Mouse (Mus musculus) megakaryocyte, embryonic 14.5 days (primary cell): ENCODE measurements around the gene Ypel3. TPM values are rescaled to one million over a fixed set of nuclear protein-coding genes. Genes with fewer than 3 reads are reported as not detected.

ENCODE experiments used
- H3K27me3 ChIP-seq: replicated peaks from 2 replicates; pipeline ENCODE3; 2012; ENCODE audit warnings: inconsistent platforms
- H3K36me3 ChIP-seq: replicated peaks from 2 replicates; pipeline ENCODE3; 2012; ENCODE audit warnings: low read length, inconsistent platforms, mixed read lengths
- H3K4me1 ChIP-seq: 2 replicates; pipeline ENCODE4 v1.6.1; 2012; ENCODE audit warnings: inconsistent platforms
- H3K4me3 ChIP-seq: replicated peaks from 2 replicates; pipeline ENCODE3; 2012; ENCODE audit warnings: moderate library complexity, mild to moderate bottlenecking, inconsistent platforms
- H3K9me3 ChIP-seq: 2 replicates; pipeline ENCODE4 v1.6.1; 2012; ENCODE audit warnings: inconsistent platforms
- FLI1 ChIP-seq: IDR thresholded peaks from 2 replicates; pipeline ENCODE4 v1.6.1; 2012; ENCODE audit warnings: low read length, inconsistent platforms, mixed read lengths
- GATA1 ChIP-seq: IDR thresholded peaks from 3 replicates; pipeline ENCODE4 v1.6.1; 2012; ENCODE audit warnings: mixed read lengths, low read length, inconsistent platforms, borderline replicate concordance
- polyA plus RNA-seq: library from polyadenylated mRNA; stranded (reverse); fragments of >175 nt; gene quantifications from 2 replicates; pipeline ENCODE4 v1.2.3, GENCODE M21; 2012; ENCODE audit warnings: low replicate concordance; ENCODE audit not compliant: insufficient read depth

Gene Ypel3
- polyA plus RNA-seq, 1 experiment, result 284 TPM

GRCm38 (mm10) chr7:126825952-126826351 is 49.2 kb downstream of the Ypel3 start:
- H3K9me3 ChIP-seq, result no peaks in the 10 kb centered on the region
- H3K4me3 ChIP-seq, result no peak overlapping the region
- no peaks in the 10 kb centered on the region for H3K36me3 ChIP-seq
- H3K4me1 ChIP-seq, result peaks cover 32% of the 10 kb centered on the region
- peaks cover 83% of the 10 kb centered on the region for H3K27me3 ChIP-seq
- no peak for TF ChIP-seq FLI1
- no peak for TF ChIP-seq GATA1

Other genes starting within 250 kb of the Ypel3 start
- 22.3 and 46.6 TPM in 2 replicates for gene Eif3c, start 210.5 kb upstream of the Ypel3 start, polyA plus RNA-seq
- gene Apobr, start 192.0 kb upstream of the Ypel3 start, polyA plus RNA-seq, result 30.2 TPM in 1 of 2 replicates, not detected in the other
- 8.9 and 21.3 TPM in 2 replicates for gene Cln3, start 191.1 kb upstream of the Ypel3 start, polyA plus RNA-seq
- 1.4 TPM in 1 of 2 replicates, not detected in the other for gene Il27, start 182.0 kb upstream of the Ypel3 start, polyA plus RNA-seq
- 27.5 TPM in 1 of 2 replicates, not detected in the other for gene Nupr1, start 146.1 kb upstream of the Ypel3 start, polyA plus RNA-seq
- gene Sgf29, start 127.6 kb upstream of the Ypel3 start, polyA plus RNA-seq, result 31.0 and 69.1 TPM in 2 replicates
- gene Sult1a1, start 100.5 kb upstream of the Ypel3 start, polyA plus RNA-seq, result 0.87 and 3.0 TPM in 2 replicates
- gene Bola2, start 81.6 kb upstream of the Ypel3 start, polyA plus RNA-seq, result 185 and 696 TPM in 2 replicates
- 7.3 and 9.7 TPM in 2 replicates for gene Slx1b, start 81.2 kb upstream of the Ypel3 start, polyA plus RNA-seq
- 1,070 and 1,578 TPM in 2 replicates for gene Coro1a, start 69.2 kb upstream of the Ypel3 start, polyA plus RNA-seq
- gene Mapk3, start 17.4 kb upstream of the Ypel3 start, polyA plus RNA-seq, result 213 and 289 TPM in 2 replicates
- 3.4 TPM in 1 of 2 replicates, not detected in the other for gene Gdpd3, start 10.6 kb upstream of the Ypel3 start, polyA plus RNA-seq
- gene Tbx6, start 4.5 kb downstream of the Ypel3 start, polyA plus RNA-seq, result 3.0 and 15.0 TPM in 2 replicates
- gene Ppp4c, start 15.5 kb downstream of the Ypel3 start, polyA plus RNA-seq, result 46.3 and 115 TPM in 2 replicates
- gene Fam57b, start 20.7 kb downstream of the Ypel3 start, polyA plus RNA-seq, result 13.5 and 29.3 TPM in 2 replicates
- gene 4930451I11Rik, start 54.7 kb downstream of the Ypel3 start, polyA plus RNA-seq, result not detected in 2 replicates
- gene Doc2a, start 70.5 kb downstream of the Ypel3 start, polyA plus RNA-seq, result 1.3 TPM in 1 of 2 replicates, not detected in the other
- 9.3 and 60.8 TPM in 2 replicates for gene Hirip3, start 85.0 kb downstream of the Ypel3 start, polyA plus RNA-seq
- 823 and 1,411 TPM in 2 replicates for gene Ino80e, start 85.4 kb downstream of the Ypel3 start, polyA plus RNA-seq
- gene Taok2, start 107.7 kb downstream of the Ypel3 start, polyA plus RNA-seq, result 159 and 479 TPM in 2 replicates
- 50.9 TPM in 2 replicates for gene Tmem219, start 146.0 kb downstream of the Ypel3 start, polyA plus RNA-seq
- gene Kctd13, start 151.9 kb downstream of the Ypel3 start, polyA plus RNA-seq, result 26.4 and 59.2 TPM in 2 replicates
- gene Asphd1, start 172.6 kb downstream of the Ypel3 start, polyA plus RNA-seq, result not detected in 2 replicates
- gene Sez6l2, start 173.6 kb downstream of the Ypel3 start, polyA plus RNA-seq, result 1.7 and 2.0 TPM in 2 replicates
- 105 and 211 TPM in 2 replicates for gene Cdipt, start 199.0 kb downstream of the Ypel3 start, polyA plus RNA-seq
- gene Cdiptos, start 199.1 kb downstream of the Ypel3 start, polyA plus RNA-seq, result 1.8 TPM in 1 of 2 replicates, not detected in the other
- gene Mvp, start 237.7 kb downstream of the Ypel3 start, polyA plus RNA-seq, result 39.1 and 72.4 TPM in 2 replicates
- 4.2 TPM in 1 of 2 replicates, not detected in the other for gene Pagr1b, start 239.5 kb downstream of the Ypel3 start, polyA plus RNA-seq
- gene Pagr1a, start 240.4 kb downstream of the Ypel3 start, polyA plus RNA-seq, result 15.8 and 94.8 TPM in 2 replicates
- 164 and 252 TPM in 2 replicates for gene Gm42742, start 244.1 kb downstream of the Ypel3 start, polyA plus RNA-seq
- 0.68 and 3.9 TPM in 2 replicates for gene Prrt2, start 244.3 kb downstream of the Ypel3 start, polyA plus RNA-seq